Mouse (Mus musculus): ENCODE data around the gene C1qtnf4.

The C1qtnf4 gene

GRCm38 (mm10) chr2:90931829-90932228 lies 46.2 kb downstream of the C1qtnf4 start:
- DNase-seq (ENCODE audit: inconsistent ontology term) = no peak

GRCm38 (mm10) chr2:90932273-90932672 lies 46.6 kb downstream of the C1qtnf4 start:
- no peak for DNase-seq (ENCODE audit: inconsistent ontology term)

GRCm38 (mm10) chr2:90938362-90938761 lies 52.7 kb downstream of the C1qtnf4 start:
- no peak for DNase-seq (ENCODE audit: inconsistent ontology term)

GRCm38 (mm10) chr2:90939750-90940149 lies 54.1 kb downstream of the C1qtnf4 start:
- DNase-seq (ENCODE audit: inconsistent ontology term) = no peak
